Mouse (Mus musculus): ENCODE data around the gene Hck. TPM values are rescaled to one million over a fixed set of nuclear protein-coding genes. Genes with fewer than 3 reads are reported as not detected.

Hck gene
- polyA plus RNA-seq, 1 experiment from 2014 or later = 4.9 TPM

- Histone ChIP-seq H3K36me3 (ENCODE audit: control insufficient read depth, insufficient read depth, low read length) (no peaks in the 10 kb centered on the region), H3K27me3 (ENCODE audit: control insufficient read depth, insufficient read depth, low read depth, low read length) (no peaks in the 10 kb centered on the region), H3K4me3 (ENCODE audit: low read depth, low read length) (no peak overlapping the region), H3K4me1 (ENCODE audit: control insufficient read depth, insufficient read depth, low read length) (peaks cover 8% of the 10 kb centered on the region), H3K9me3 (replicated peaks; ENCODE audit: control insufficient read depth, low read length, poor library complexity, severe bottlenecking) (no peaks in the 10 kb centered on the region), H3K4me2 (ENCODE audit: low read length) (no peak overlapping the region), H3K9ac (ENCODE audit: low read depth, low read length) (no peak overlapping the region), H3K27ac (ENCODE audit: low read length) (no peak overlapping the region)
- WGBS = 94% methylated on average over 5 of the region's 5 CpGs
- ATAC-seq = no peak
Measured at GRCm38 (mm10) chr2:153171966-153172365, 63.7 kb downstream of the Hck start.

GRCm38 (mm10) chr2:153175995-153176570 is 67.8 kb downstream of the Hck start:
- WGBS = 76% methylated on average over 8 of the region's 8 CpGs
- H3K9ac ChIP-seq (ENCODE audit: low read depth, low read length) = no peak overlapping the region

DNA sequence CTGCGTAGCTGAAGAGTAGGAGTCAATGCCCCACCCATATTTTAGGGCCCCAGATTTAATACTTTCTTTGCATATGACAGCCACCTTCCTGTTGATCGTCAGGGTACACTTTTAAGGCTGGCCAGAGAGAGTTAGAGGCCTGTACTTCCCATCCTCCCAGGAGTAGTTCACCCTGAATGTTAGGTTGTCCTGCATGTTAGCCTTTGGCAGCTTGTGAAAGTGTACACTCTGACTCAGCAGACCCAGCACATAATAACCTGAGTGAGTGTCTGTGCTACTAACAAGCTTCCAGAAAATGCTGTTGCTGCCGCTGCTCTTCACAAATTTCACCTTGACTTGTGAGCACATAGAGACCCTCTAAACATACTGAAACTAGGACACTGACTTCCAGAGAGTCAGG is 68.9 kb downstream of the Hck start:
- H3K4me1 ChIP-seq (ENCODE audit: control insufficient read depth, insufficient read depth, low read length) = no peaks in the 10 kb centered on the region
- no peak for ATAC-seq
- 94% methylated on average over 3 of the region's 3 CpGs for WGBS
- peaks cover 7% of the 10 kb centered on the region for H3K36me3 ChIP-seq (ENCODE audit: control insufficient read depth, insufficient read depth, low read length)
- no peak overlapping the region for H3K27ac ChIP-seq (ENCODE audit: low read length)
- H3K9me3 ChIP-seq (replicated peaks; ENCODE audit: control insufficient read depth, low read length, poor library complexity, severe bottlenecking) = no peaks in the 10 kb centered on the region
- H3K27me3 ChIP-seq (ENCODE audit: control insufficient read depth, insufficient read depth, low read depth, low read length) = no peaks in the 10 kb centered on the region
- H3K4me2 ChIP-seq (ENCODE audit: low read length) = no peak overlapping the region
- H3K4me3 ChIP-seq (ENCODE audit: low read depth, low read length) = no peak overlapping the region
- no peak overlapping the region for H3K9ac ChIP-seq (ENCODE audit: low read depth, low read length)

More at GRCm38 (mm10) chr2:153175995-153176570, 67.8 kb downstream of the Hck start:
- no peak overlapping the region for H3K4me2 ChIP-seq (ENCODE audit: low read length)
- no peaks in the 10 kb centered on the region for H3K27me3 ChIP-seq (ENCODE audit: control insufficient read depth, insufficient read depth, low read depth, low read length)
- peaks cover under 1% of the 10 kb centered on the region; the same call in 1 of the 2 replicates for H3K36me3 ChIP-seq (ENCODE audit: control insufficient read depth, insufficient read depth, low read length)
- no peaks in the 10 kb centered on the region for H3K9me3 ChIP-seq (replicated peaks; ENCODE audit: control insufficient read depth, low read length, poor library complexity, severe bottlenecking)
- ATAC-seq = no peak
- no peaks in the 10 kb centered on the region for H3K4me1 ChIP-seq (ENCODE audit: control insufficient read depth, insufficient read depth, low read length)
- H3K27ac ChIP-seq (ENCODE audit: low read length) = no peak overlapping the region
- H3K4me3 ChIP-seq (ENCODE audit: low read depth, low read length) = no peak overlapping the region

DNA sequence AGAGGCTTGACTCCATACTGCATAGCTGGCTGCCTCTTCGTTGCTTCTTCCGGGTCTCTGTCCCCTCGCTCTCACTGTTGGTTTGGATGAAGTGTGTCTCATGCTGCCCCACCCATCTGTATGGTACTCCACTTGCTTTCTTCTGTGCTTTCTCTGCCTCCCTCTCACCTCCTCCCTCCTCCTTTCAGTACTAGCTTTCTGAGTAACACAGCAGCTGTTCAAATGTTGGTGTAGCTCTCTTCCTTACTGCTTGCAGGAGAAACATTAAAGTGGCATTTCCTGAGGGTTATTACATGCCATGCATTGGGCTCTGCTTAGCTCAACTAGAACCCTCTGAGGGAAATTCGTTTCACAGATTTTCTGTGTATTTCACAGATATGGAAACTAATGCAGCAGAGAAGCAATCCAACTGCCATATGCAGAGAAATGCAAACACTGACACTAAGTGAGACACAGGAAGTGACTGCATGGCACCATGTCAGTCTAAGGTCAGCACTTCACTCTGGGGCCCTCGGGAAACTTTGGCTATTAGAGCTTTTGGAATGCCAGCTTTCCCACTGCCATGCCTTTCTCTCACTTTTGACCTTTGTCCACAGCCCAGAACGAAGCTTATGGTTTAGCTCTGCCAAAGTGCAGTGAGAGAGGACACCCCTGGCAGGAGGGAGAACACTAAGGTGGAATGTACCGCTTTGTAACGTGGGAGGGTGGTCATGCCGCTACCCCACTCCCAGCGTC is 71.0 kb downstream of the Hck start:
- H3K4me2 ChIP-seq (ENCODE audit: low read length) = no peak overlapping the region
- no peak for ATAC-seq
- no peaks in the 10 kb centered on the region for H3K9me3 ChIP-seq (replicated peaks; ENCODE audit: control insufficient read depth, low read length, poor library complexity, severe bottlenecking)
- no peak overlapping the region for H3K4me3 ChIP-seq (ENCODE audit: low read depth, low read length)
- H3K27ac ChIP-seq (ENCODE audit: low read length) = no peak overlapping the region
- 87% methylated on average over 10 of the region's 10 CpGs for WGBS
- no peaks in the 10 kb centered on the region for H3K27me3 ChIP-seq (ENCODE audit: control insufficient read depth, insufficient read depth, low read depth, low read length)
- peaks cover 19% of the 10 kb centered on the region for H3K36me3 ChIP-seq (ENCODE audit: control insufficient read depth, insufficient read depth, low read length)
- H3K4me1 ChIP-seq (ENCODE audit: control insufficient read depth, insufficient read depth, low read length) = no peaks in the 10 kb centered on the region
- no peak overlapping the region for H3K9ac ChIP-seq (ENCODE audit: low read depth, low read length)

GRCm38 (mm10) chr2:153179961-153180360 is 71.7 kb downstream of the Hck start:
- Histone ChIP-seq H3K4me1 (ENCODE audit: control insufficient read depth, insufficient read depth, low read length) (no peaks in the 10 kb centered on the region), H3K27me3 (ENCODE audit: control insufficient read depth, insufficient read depth, low read depth, low read length) (no peaks in the 10 kb centered on the region), H3K27ac (ENCODE audit: low read length) (no peak overlapping the region), H3K9me3 (replicated peaks; ENCODE audit: control insufficient read depth, low read length, poor library complexity, severe bottlenecking) (no peaks in the 10 kb centered on the region), H3K4me3 (ENCODE audit: low read depth, low read length) (no peak overlapping the region), H3K4me2 (ENCODE audit: low read length) (no peak overlapping the region), H3K36me3 (ENCODE audit: control insufficient read depth, insufficient read depth, low read length) (peaks cover 21% of the 10 kb centered on the region), H3K9ac (ENCODE audit: low read depth, low read length) (no peak overlapping the region)
- WGBS = 80% methylated on average over 3 of the region's 3 CpGs
- no peak for ATAC-seq

DNA sequence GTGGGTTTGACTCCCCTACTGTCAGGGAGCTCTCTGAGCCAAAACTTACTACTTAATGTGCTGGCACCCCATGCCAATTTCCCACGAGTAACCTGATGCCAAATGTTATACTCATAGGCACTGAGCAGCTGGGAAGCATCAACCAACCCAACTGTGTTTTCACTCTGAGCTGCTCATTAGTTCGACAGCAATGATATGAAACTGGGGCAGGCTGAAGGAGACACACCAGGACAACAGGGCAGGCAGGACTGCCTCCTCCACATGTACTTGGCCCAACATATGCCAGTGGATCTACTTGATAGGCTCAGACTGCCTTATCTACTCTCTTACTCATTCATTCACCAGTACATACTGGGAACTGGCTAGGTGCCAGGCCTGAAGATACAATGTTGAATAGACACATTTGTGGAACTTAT is 77.9 kb downstream of the Hck start:
- H3K4me3 ChIP-seq (ENCODE audit: low read depth, low read length) = no peak overlapping the region
- H3K4me1 ChIP-seq (ENCODE audit: control insufficient read depth, insufficient read depth, low read length) = no peaks in the 10 kb centered on the region
- H3K36me3 ChIP-seq (ENCODE audit: control insufficient read depth, insufficient read depth, low read length) = peaks cover 43% of the 10 kb centered on the region
- no peaks in the 10 kb centered on the region for H3K9me3 ChIP-seq (replicated peaks; ENCODE audit: control insufficient read depth, low read length, poor library complexity, severe bottlenecking)
- H3K9ac ChIP-seq (ENCODE audit: low read depth, low read length) = no peak overlapping the region
- no peak overlapping the region for H3K4me2 ChIP-seq (ENCODE audit: low read length)
- no peak for ATAC-seq
- H3K27me3 ChIP-seq (ENCODE audit: control insufficient read depth, insufficient read depth, low read depth, low read length) = no peaks in the 10 kb centered on the region
- WGBS = 89% methylated on average over 2 of the region's 2 CpGs
- no peak overlapping the region for H3K27ac ChIP-seq (ENCODE audit: low read length)

DNA sequence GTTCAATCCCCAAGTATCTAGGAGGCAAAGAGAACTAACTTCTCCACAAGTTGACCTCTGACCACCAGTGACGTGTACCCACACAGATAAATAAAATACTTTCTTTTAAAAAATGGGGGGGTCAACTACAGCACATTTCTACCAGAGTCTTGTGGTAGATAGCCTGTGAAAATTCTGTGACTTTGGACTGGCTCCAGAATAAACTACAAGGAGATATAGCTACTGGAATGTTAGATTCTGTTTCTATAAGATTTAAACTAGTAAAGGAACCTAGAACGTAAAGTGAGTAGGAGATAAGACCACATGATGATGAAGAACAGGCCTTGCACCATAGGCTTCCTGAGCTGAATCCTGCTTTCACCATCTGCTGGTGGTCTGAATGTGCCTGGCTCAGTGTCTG is 79.6 kb downstream of the Hck start:
- ATAC-seq = no peak
- Histone ChIP-seq H3K9ac (ENCODE audit: low read depth, low read length) (no peak overlapping the region), H3K4me1 (ENCODE audit: control insufficient read depth, insufficient read depth, low read length) (no peaks in the 10 kb centered on the region), H3K4me3 (ENCODE audit: low read depth, low read length) (no peak overlapping the region), H3K27me3 (ENCODE audit: control insufficient read depth, insufficient read depth, low read depth, low read length) (no peaks in the 10 kb centered on the region), H3K9me3 (replicated peaks; ENCODE audit: control insufficient read depth, low read length, poor library complexity, severe bottlenecking) (no peaks in the 10 kb centered on the region), H3K36me3 (ENCODE audit: control insufficient read depth, insufficient read depth, low read length) (peaks cover 46% of the 10 kb centered on the region), H3K27ac (ENCODE audit: low read length) (no peak overlapping the region), H3K4me2 (ENCODE audit: low read length) (no peak overlapping the region)
- WGBS = 97% methylated on average over 2 of the region's 2 CpGs

DNA sequence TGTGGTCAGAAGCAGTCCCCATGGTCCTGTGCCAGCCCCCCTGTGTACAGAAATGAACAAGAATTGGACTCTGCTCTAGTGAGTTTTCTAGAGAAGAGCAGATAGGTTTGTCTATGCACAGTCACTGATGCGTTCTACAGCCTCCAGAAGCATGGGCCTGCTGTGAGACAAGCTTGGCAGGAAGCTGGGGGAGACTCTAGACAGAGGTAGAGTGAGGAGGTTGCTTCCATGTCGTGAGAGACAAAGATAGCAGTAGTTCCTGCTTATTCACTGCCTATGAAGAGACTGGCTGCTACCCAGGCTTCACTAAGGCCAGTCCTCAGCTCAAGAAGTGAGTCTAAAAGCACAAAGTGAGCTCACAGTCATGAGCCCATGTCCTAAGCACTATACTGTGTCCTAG is 83.0 kb downstream of the Hck start:
- H3K36me3 ChIP-seq (ENCODE audit: control insufficient read depth, insufficient read depth, low read length) = peaks cover 54% of the 10 kb centered on the region
- ATAC-seq = no peak
- no peaks in the 10 kb centered on the region for H3K4me1 ChIP-seq (ENCODE audit: control insufficient read depth, insufficient read depth, low read length)
- H3K4me3 ChIP-seq (ENCODE audit: low read depth, low read length) = no peak overlapping the region
- no peaks in the 10 kb centered on the region for H3K27me3 ChIP-seq (ENCODE audit: control insufficient read depth, insufficient read depth, low read depth, low read length)
- no peak overlapping the region for H3K9ac ChIP-seq (ENCODE audit: low read depth, low read length)
- H3K4me2 ChIP-seq (ENCODE audit: low read length) = no peak overlapping the region
- no peaks in the 10 kb centered on the region for H3K9me3 ChIP-seq (replicated peaks; ENCODE audit: control insufficient read depth, low read length, poor library complexity, severe bottlenecking)
- WGBS = 82% methylated on average over 2 of the region's 2 CpGs
- H3K27ac ChIP-seq (ENCODE audit: low read length) = no peak overlapping the region

- no peak for ATAC-seq
- 91% methylated on average over 3 of the region's 3 CpGs for WGBS
- no peaks in the 10 kb centered on the region for H3K27me3 ChIP-seq (ENCODE audit: control insufficient read depth, insufficient read depth, low read depth, low read length)
Measured at GRCm38 (mm10) chr2:153194255-153194654, 86.0 kb downstream of the Hck start.

More at GRCm38 (mm10) chr2:153194255-153194654, 86.0 kb downstream of the Hck start:
- Histone ChIP-seq H3K9ac (ENCODE audit: low read depth, low read length) (no peak overlapping the region), H3K36me3 (ENCODE audit: control insufficient read depth, insufficient read depth, low read length) (peaks cover 49% of the 10 kb centered on the region), H3K4me2 (ENCODE audit: low read length) (no peak overlapping the region), H3K27ac (ENCODE audit: low read length) (no peak overlapping the region), H3K4me3 (ENCODE audit: low read depth, low read length) (no peak overlapping the region), H3K9me3 (replicated peaks; ENCODE audit: control insufficient read depth, low read length, poor library complexity, severe bottlenecking) (no peaks in the 10 kb centered on the region), H3K4me1 (ENCODE audit: control insufficient read depth, insufficient read depth, low read length) (no peaks in the 10 kb centered on the region)
